Mouse (Mus musculus) olfactory bulb, adult 2 months (tissue): Measurements from ENCODE around the gene Tbl1xr1.

Source experiments
- CTCF ChIP-seq: fragments of 200-500 bp; IDR thresholded peaks from 2 replicates; pipeline ENCODE4 v1.5.1; 2012; ENCODE audit warnings: low read depth, mild to moderate bottlenecking, low read length, moderate library complexity; ENCODE audit not compliant: insufficient read depth
- POLR2A ChIP-seq: fragments of 200-500 bp; IDR thresholded peaks from 2 replicates; pipeline ENCODE4 v1.6.1; 2012; ENCODE audit warnings: mild to moderate bottlenecking, low read depth, low read length, moderate library complexity; ENCODE audit not compliant: insufficient read depth

DNA sequence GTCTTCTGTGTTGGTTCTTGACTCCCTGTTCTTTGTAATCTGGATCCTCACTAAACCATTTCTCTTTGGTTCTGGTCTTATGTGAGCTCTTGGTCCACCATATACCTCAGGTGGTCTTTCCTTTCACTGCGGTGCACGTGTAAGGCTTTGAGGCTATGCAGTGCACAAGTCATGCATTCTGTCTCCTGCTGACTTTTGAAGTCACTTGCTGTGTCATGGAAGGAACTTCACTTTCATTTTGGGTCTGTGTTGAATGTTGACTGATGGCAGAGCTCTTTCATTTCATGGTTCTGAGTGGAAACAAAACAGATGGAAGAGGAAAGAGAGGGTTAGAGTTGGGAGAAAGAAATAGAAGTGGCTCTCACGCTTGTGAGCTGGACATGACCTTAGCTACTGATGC is 13.4 kb downstream of the Tbl1xr1 start:
- TF ChIP-seq CTCF (no peak), POLR2A (no peak)
